Mouse (Mus musculus) cerebellum, adult 2 months (tissue): ENCODE measurements around the gene Tmem211.

ENCODE experiments used
- CTCF ChIP-seq: fragments of 200-500 bp; IDR thresholded peaks from 2 replicates; pipeline ENCODE4 v1.5.1; 2011; ENCODE audit warnings: low read depth, mild to moderate bottlenecking, control low read depth, low read length, moderate library complexity, borderline replicate concordance; ENCODE audit not compliant: insufficient read depth
- POLR2A ChIP-seq: fragments of 200-500 bp; IDR thresholded peaks from 2 replicates; pipeline ENCODE4 v1.6.1; 2011; ENCODE audit warnings: low read length, control low read depth, borderline replicate concordance; ENCODE audit not compliant: insufficient read depth

DNA sequence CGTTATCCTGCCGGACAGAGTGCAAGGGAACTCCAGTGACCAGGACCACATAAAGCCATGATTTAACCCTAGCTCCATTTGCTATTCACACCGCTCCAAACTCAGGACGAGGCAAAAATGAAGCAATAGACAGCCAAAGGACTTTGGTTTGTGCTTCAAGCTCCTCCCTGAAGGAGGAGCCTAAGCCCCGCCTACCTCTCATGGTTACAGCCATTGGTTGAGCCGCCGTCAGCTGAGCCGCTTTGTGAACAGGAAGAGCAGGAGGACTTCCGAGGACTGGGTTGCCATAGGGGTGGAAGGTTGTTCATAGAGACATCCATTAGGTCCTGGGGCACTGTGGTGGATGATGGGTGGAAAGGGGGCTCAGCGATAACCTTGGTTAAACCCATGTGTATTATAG lies 49.1 kb downstream of the Tmem211 start:
- TF ChIP-seq POLR2A (no peak), CTCF (no peak)
